Comparison of ENCODE assay signal across 8 mouse cellular contexts in the genomic region with DNA sequence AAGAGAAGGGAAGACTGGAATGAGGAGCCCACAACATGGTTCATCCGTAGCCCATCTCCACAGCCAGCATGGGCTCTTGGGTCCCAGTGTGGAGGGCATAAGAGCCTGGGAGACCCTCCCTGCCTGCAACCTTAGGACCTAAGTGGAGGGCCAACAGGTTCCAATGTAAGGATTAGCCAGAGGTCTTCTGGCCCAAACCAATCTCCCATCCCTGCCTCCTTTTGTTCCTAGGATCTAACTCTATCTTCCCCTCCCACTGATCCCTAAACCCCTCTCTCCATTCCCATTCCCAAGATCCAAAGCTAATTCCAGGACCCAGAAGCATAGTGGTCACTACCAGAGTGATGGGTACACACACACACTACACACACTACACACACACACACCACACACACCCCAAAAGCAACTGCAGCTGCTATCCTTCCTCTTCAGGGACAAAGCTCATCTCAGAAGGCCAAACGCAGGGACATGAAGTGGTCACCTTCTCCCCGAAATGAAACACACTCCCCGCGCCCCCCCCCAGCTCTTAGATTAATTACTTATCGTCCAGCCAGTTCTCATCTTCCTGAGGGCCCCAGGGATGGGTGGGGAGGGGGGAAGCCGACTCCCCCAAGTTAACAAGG. TPM values are rescaled to one million over a fixed set of nuclear protein-coding genes. Genes with fewer than 3 reads are reported as not detected.
DNase-seq lines count a peak whose midpoint lies in the region; ATAC-seq and TF ChIP-seq lines count a peak whose summit lies in the region.

No protein-coding gene starts in this region.

- H3K4me3 ChIP-seq in cerebellum, adult 2 months (replicated peaks; ENCODE audit: insufficient read depth, low read depth, low read length), result peak overlapping the region; percentile 98
- H3K4me3 ChIP-seq in limb, embryonic 13.5 days, result peak overlapping the region; percentile 77
- peak overlapping the region; percentile 75 for H3K4me3 ChIP-seq in stomach, embryonic 15.5 days (replicated peaks)

- H3K4me1 ChIP-seq in cerebellum, adult 2 months (ENCODE audit: control insufficient read depth, insufficient read depth, low read length), result peaks cover 36% of the 10 kb centered on the region
- H3K4me1 ChIP-seq in limb, embryonic 13.5 days, result peaks cover 52% of the 10 kb centered on the region
- H3K4me1 ChIP-seq in stomach, embryonic 15.5 days, result peaks cover 55% of the 10 kb centered on the region

- peak in 1 of 2 experiments; percentile 30 for DNase-seq in cerebellum, adult 2 months
- no peak for DNase-seq in cerebellum, postnatal 36 days
- DNase-seq in retina, postnatal 1 day, result peak; percentile 25
- no peak for DNase-seq in retina, embryonic 14.5 days (ENCODE audit: low spot score)
- DNase-seq in ovary, adult 18-20 months (ENCODE audit: low spot score), result no peak

- H3K27ac ChIP-seq in cerebellum, adult 2 months (ENCODE audit: insufficient read depth, low read length), result peak overlapping the region; percentile 78; the same call in 1 of the 2 replicates
- no peak overlapping the region for H3K27ac ChIP-seq in limb, embryonic 13.5 days
- peak overlapping the region; percentile 87 for H3K27ac ChIP-seq in stomach, embryonic 15.5 days

- H3K4me2 ChIP-seq in limb, embryonic 13.5 days (replicated peaks), result peak overlapping the region; percentile 87
- H3K4me2 ChIP-seq in stomach, embryonic 15.5 days, result peak overlapping the region; percentile 87

- peak overlapping the region; percentile 91 for H3K9ac ChIP-seq in limb, embryonic 13.5 days
- H3K9ac ChIP-seq in stomach, embryonic 15.5 days, result peak overlapping the region; percentile 74; the same call in 1 of the 2 replicates

- no peaks in the 10 kb centered on the region for H3K27me3 ChIP-seq in cerebellum, adult 2 months (ENCODE audit: control insufficient read depth, insufficient read depth, low read length)
- peaks cover 10% of the 10 kb centered on the region; the same call in 1 of the 2 replicates for H3K27me3 ChIP-seq in limb, embryonic 13.5 days
- H3K27me3 ChIP-seq in stomach, embryonic 15.5 days (replicated peaks), result no peaks in the 10 kb centered on the region

- H3K9me3 ChIP-seq in limb, embryonic 13.5 days, result no peaks in the 10 kb centered on the region
- no peaks in the 10 kb centered on the region for H3K9me3 ChIP-seq in stomach, embryonic 15.5 days

- peaks cover 6% of the 10 kb centered on the region; the same call in 1 of the 2 replicates for H3K36me3 ChIP-seq in limb, embryonic 13.5 days
- H3K36me3 ChIP-seq in stomach, embryonic 15.5 days, result no peaks in the 10 kb centered on the region

- TF ChIP-seq POLR2A in cerebellum, adult 2 months (IDR thresholded peaks at IDR 0.05; ENCODE audit: borderline replicate concordance, insufficient read depth, low read length), result no peak

- no peak for ATAC-seq in limb, embryonic 13.5 days (ENCODE audit: low FRiP score, low read depth)
- no peak for ATAC-seq in stomach, embryonic 15.5 days (ENCODE audit: insufficient read depth, low FRiP score, low read depth)
- ATAC-seq in CD4-positive, CD25-positive, alpha-beta regulatory T cell, adult 4 months, result no peak

- WGBS in cerebellum, adult 2 months, result 2% methylated on average over 7 of the region's 7 CpGs
- WGBS in limb, embryonic 13.5 days, result 22% methylated on average over 7 of the region's 7 CpGs
- 13% methylated on average over 7 of the region's 7 CpGs for WGBS in stomach, embryonic 15.5 days

- TF ChIP-seq CTCF in cerebellum, adult 2 months (IDR thresholded peaks at IDR 0.05; ENCODE audit: borderline replicate concordance, insufficient read depth, low read depth, low read length), result no peak

RNA-seq across cellular contexts. Expression of a gene that starts 1.2 kb away (rescaled TPM):
- polyA plus RNA-seq in cerebellum, adult 2 months (2012; rRNA removed), result 188 and 194 TPM in 2 replicates
- 61.9 and 68.6 TPM in 2 replicates for polyA plus RNA-seq in limb, embryonic 13.5 days (2015; fragmentation: Nextera tagmentation; extraction: Ambion mirVana)
- polyA plus RNA-seq in stomach, embryonic 15.5 days (2015; fragmentation: Nextera tagmentation; extraction: Ambion mirVana), result 68.7 and 71.3 TPM in 2 replicates
- 10 to 100 TPM in 1 of 2 experiments, 1 to 10 TPM in 1; 6.5 to 12.3 TPM for polyA plus RNA-seq in CD4-positive, CD25-positive, alpha-beta regulatory T cell, adult 4 months (2017; shearing (Covaris generic))

RNA-seq across cellular contexts. Expression of a gene that starts 19.9 kb away (rescaled TPM):
- polyA plus RNA-seq in cerebellum, adult 2 months (2012; rRNA removed), result 1.3 and 2.2 TPM in 2 replicates
- 15.8 and 16.1 TPM in 2 replicates for polyA plus RNA-seq in limb, embryonic 13.5 days (2015; fragmentation: Nextera tagmentation; extraction: Ambion mirVana)
- polyA plus RNA-seq in stomach, embryonic 15.5 days (2015; fragmentation: Nextera tagmentation; extraction: Ambion mirVana), result 11.4 and 11.7 TPM in 2 replicates
- 1 to 10 TPM in 1 of 2 experiments, under 1 TPM in 1; 0.40 to 1.8 TPM for polyA plus RNA-seq in CD4-positive, CD25-positive, alpha-beta regulatory T cell, adult 4 months (2017; shearing (Covaris generic))

RNA-seq across cellular contexts. Expression of a gene that starts 39.3 kb away (rescaled TPM):
- polyA plus RNA-seq in cerebellum, adult 2 months (2012; rRNA removed), result 115 and 120 TPM in 2 replicates
- 35.6 and 36.1 TPM in 2 replicates for polyA plus RNA-seq in limb, embryonic 13.5 days (2015; fragmentation: Nextera tagmentation; extraction: Ambion mirVana)
- 29.6 and 32.1 TPM in 2 replicates for polyA plus RNA-seq in stomach, embryonic 15.5 days (2015; fragmentation: Nextera tagmentation; extraction: Ambion mirVana)
- 10 to 100 TPM; 29.1 to 53.9 TPM for polyA plus RNA-seq in CD4-positive, CD25-positive, alpha-beta regulatory T cell, adult 4 months (2017; shearing (Covaris generic))

RNA-seq across cellular contexts. Expression of a gene that starts 39.8 kb away (rescaled TPM):
- 3.1 and 4.0 TPM in 2 replicates for polyA plus RNA-seq in cerebellum, adult 2 months (2012; rRNA removed)
- polyA plus RNA-seq in limb, embryonic 13.5 days (2015; fragmentation: Nextera tagmentation; extraction: Ambion mirVana), result 0.22 TPM in 2 replicates
- polyA plus RNA-seq in stomach, embryonic 15.5 days (2015; fragmentation: Nextera tagmentation; extraction: Ambion mirVana), result 0.09 TPM in 1 of 2 replicates, not detected in the other
- polyA plus RNA-seq in CD4-positive, CD25-positive, alpha-beta regulatory T cell, adult 4 months (2017; shearing (Covaris generic)), result not detected

RNA-seq across cellular contexts. Expression of a gene that starts 43.7 kb away (rescaled TPM):
- polyA plus RNA-seq in cerebellum, adult 2 months (2012; rRNA removed), result 35.2 and 40.2 TPM in 2 replicates
- polyA plus RNA-seq in limb, embryonic 13.5 days (2015; fragmentation: Nextera tagmentation; extraction: Ambion mirVana), result 134 and 145 TPM in 2 replicates
- 110 and 112 TPM in 2 replicates for polyA plus RNA-seq in stomach, embryonic 15.5 days (2015; fragmentation: Nextera tagmentation; extraction: Ambion mirVana)
- 10 to 100 TPM; 33.4 to 69.4 TPM for polyA plus RNA-seq in CD4-positive, CD25-positive, alpha-beta regulatory T cell, adult 4 months (2017; shearing (Covaris generic))
